Mouse (Mus musculus): ENCODE measurements around the gene Adam15.

DNA sequence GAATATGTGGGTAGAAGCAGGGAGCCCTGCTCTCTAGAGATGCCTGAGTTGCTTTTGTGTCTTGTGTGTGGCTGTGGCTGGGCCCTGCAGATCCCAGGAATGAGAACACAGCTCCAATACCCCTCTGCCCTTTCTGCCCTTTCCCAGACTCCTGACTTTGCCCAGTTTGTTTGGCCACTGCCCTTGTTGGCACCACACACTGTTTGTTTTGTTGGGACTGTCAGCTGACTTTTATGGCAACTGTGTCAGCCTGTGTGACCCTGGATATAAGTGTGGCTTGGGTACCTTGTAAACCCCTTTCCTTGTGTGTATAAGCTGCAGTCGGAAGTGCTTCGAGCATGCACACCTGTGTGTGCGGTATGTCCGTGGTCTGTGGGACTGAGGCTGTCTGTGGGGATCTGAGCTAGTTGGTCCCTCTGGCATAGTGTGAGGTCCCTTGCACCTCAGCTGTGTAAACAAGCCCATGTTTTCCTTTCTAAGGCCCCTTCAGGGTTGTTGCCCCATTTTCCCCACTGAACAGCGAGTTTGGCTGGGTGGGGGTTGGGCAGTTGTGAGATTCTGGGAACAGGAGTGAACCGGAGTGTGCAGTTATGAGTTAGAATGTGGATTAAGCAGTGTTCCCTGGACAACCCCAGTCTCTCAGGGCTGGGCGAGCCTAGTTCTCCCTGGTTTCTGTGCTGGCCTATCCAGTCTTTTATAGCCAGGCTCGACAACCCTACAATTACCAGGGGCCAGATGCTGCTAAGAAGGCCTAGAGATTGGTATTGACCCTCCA is 44.1 kb downstream of the Adam15 start:
- TF ChIP-seq POLR2A (IDR thresholded peaks at IDR 0.05; ENCODE audit: low read depth, low read length), result no peak
- TF ChIP-seq CTCF (IDR thresholded peaks at IDR 0.05; ENCODE audit: extremely low read depth, insufficient read depth, insufficient read length, insufficient replicate concordance), result no peak
